9 mouse cellular contexts compared by ENCODE assay signal in genomic region chr6:17087485-17087884, GRCm38 (mm10). TPM values are rescaled to one million over a fixed set of nuclear protein-coding genes. Genes with fewer than 3 reads are reported as not detected.
DNase-seq lines count a peak whose midpoint lies in the region; ATAC-seq lines count a peak whose summit lies in the region.
"Had no signal": no experiment of that assay in that cellular context is flagged by ENCODE, and none has a peak within 500 bp of the region (broad histone marks: within the 10 kb centered on the region; RNA-seq: fewer than 3 reads in every experiment).

No protein-coding gene starts in this region.

- intact Hi-C loops in heart, postnatal 36 days (cut with DNase I): loop anchor here (1.0 kb wide), 1 partner anchor 60 kb away; no protein-coding TSS in a partner anchor

- peak; percentile 79 for DNase-seq in Muller cell, postnatal 12 days (ENCODE audit: inconsistent ontology term)
- peak; percentile 45 to 57 for DNase-seq in cerebellum, postnatal 4 days (ENCODE audit: low spot score in 2 of 2)
- peak; percentile 64 to 86 for DNase-seq in heart, postnatal 36 days
- peak; percentile 68 to 80 for DNase-seq in left cerebral cortex, adult 18-20 months (ENCODE audit: low spot score in 2 of 2)
- DNase-seq in midbrain, embryonic 14.5 days: peak; percentile 81
- DNase-seq in splenic B cell, adult 2 months (ENCODE audit: low read depth, low spot score): peak; percentile 80

- no peaks in the 10 kb centered on the region for H3K9me3 ChIP-seq in midbrain, embryonic 14.5 days (ENCODE audit: control insufficient read depth, low read length)
- H3K9me3 ChIP-seq: hindbrain, embryonic 15.5 days; stomach, embryonic 15.5 days had no signal

- 0 out of 2 replicates have a peak, but pooled peaks cover 4% of the 10 kb centered on the region for H3K36me3 ChIP-seq in midbrain, embryonic 14.5 days (ENCODE audit: control insufficient read depth, insufficient read depth, low read length)
- H3K36me3 ChIP-seq in splenic B cell, adult 2 months (ENCODE audit: control insufficient read depth, insufficient read depth, low read length, poor library complexity, severe bottlenecking): peaks cover 2% of the 10 kb centered on the region; the same call in 1 of the 2 replicates
- H3K36me3 ChIP-seq: stomach, embryonic 15.5 days had no signal

- no peak overlapping the region for H3K4me3 ChIP-seq in midbrain, embryonic 14.5 days (replicated peaks; ENCODE audit: low read depth, low read length)
- H3K4me3 ChIP-seq: hindbrain, embryonic 15.5 days; stomach, embryonic 15.5 days had no signal

- H3K4me2 ChIP-seq in midbrain, embryonic 14.5 days (ENCODE audit: low read length): no peak overlapping the region
- H3K4me2 ChIP-seq: hindbrain, embryonic 15.5 days; stomach, embryonic 15.5 days had no signal

- H3K9ac ChIP-seq in midbrain, embryonic 14.5 days (replicated peaks; ENCODE audit: low read length): no peak overlapping the region
- H3K9ac ChIP-seq: hindbrain, embryonic 15.5 days; stomach, embryonic 15.5 days had no signal

- no peaks in the 10 kb centered on the region for H3K4me1 ChIP-seq in midbrain, embryonic 14.5 days (ENCODE audit: control insufficient read depth, insufficient read depth, low read length)
- H3K4me1 ChIP-seq: hindbrain, embryonic 15.5 days had no signal

- H3K27ac ChIP-seq in midbrain, embryonic 14.5 days (replicated peaks; ENCODE audit: low read depth, low read length): no peak overlapping the region
- H3K27ac ChIP-seq: hindbrain, embryonic 15.5 days; stomach, embryonic 15.5 days had no signal

- ATAC-seq in CD4-positive, CD25-positive, alpha-beta regulatory T cell, adult 4 months: peak; percentile 81
- ATAC-seq in midbrain, embryonic 14.5 days (ENCODE audit: low FRiP score, low TSS enrichment): no peak; the same call in 1 of the 2 replicates

- no peaks in the 10 kb centered on the region for H3K27me3 ChIP-seq in midbrain, embryonic 14.5 days (ENCODE audit: control insufficient read depth, insufficient read depth, low read length)
- H3K27me3 ChIP-seq in splenic B cell, adult 2 months (ENCODE audit: control insufficient read depth, insufficient read depth, low read length, poor library complexity, severe bottlenecking): no peaks in the 10 kb centered on the region
- H3K27me3 ChIP-seq: hindbrain, embryonic 15.5 days; stomach, embryonic 15.5 days had no signal

- WGBS in midbrain, embryonic 14.5 days: 66% methylated on average over 6 of the region's 6 CpGs

RNA-seq across cellular contexts. Expression of gene Tes, which starts 22.5 kb away (rescaled TPM):
- 100 to 1,000 TPM; 203 TPM for polyA plus RNA-seq in CD4-positive, CD25-positive, alpha-beta regulatory T cell, adult 4 months (2017; shearing (Covaris generic))
- 1 to 10 TPM; 3.4 to 3.5 TPM for total RNA-seq in heart, postnatal 36 days (2021)
- 1 to 10 TPM; 3.8 to 4.3 TPM for total RNA-seq in left cerebral cortex, adult 18-20 months (2021)
- polyA plus RNA-seq in midbrain, embryonic 14.5 days (2014; fragmentation: Nextera tagmentation; extraction: Ambion mirVana): 32.8 and 36.3 TPM in 2 replicates
